8 mouse cellular contexts compared by ENCODE assay signal in genomic region chr13:65278383-65279341, GRCm38 (mm10). TPM values are rescaled to one million over a fixed set of nuclear protein-coding genes. Genes with fewer than 3 reads are reported as not detected.
DNase-seq lines count a peak whose midpoint lies in the region; ATAC-seq lines count a peak whose summit lies in the region.

TSS of gene Zfp369 (plus strand) at chr13:65278814.

- DNase-seq in adipocyte (ENCODE audit: low spot score), result peak; percentile 91
- peak; percentile 94 for DNase-seq in embryo, embryonic 10 days (ENCODE audit: low spot score)
- DNase-seq in gastrocnemius, postnatal 10 days, result peak; percentile 93
- DNase-seq in induced T-regulatory cell, adult 2 months (ENCODE audit: low read depth), result peak; percentile 94
- DNase-seq in left cerebral cortex, adult 9 months (ENCODE audit: low spot score in 2 of 2), result peak; percentile 85 to 94
- peak; percentile 94 for DNase-seq in right cerebral cortex, postnatal 14 days
- DNase-seq in urinary bladder, postnatal 36 days (ENCODE audit: low spot score in 2 of 2), result peak; percentile 93 to 95

- peak; percentile 89 for ATAC-seq in megakaryocyte progenitor cell, adult 5-6 weeks (replicated peaks; ENCODE audit: poor library complexity)

RNA-seq across cellular contexts. Expression of gene Zfp369, which starts in this region (rescaled TPM):
- total RNA-seq in gastrocnemius, postnatal 10 days (2021), result 10 to 100 TPM in 1 of 2 experiments, 1 to 10 TPM in 1; 9.2 to 12.7 TPM
- total RNA-seq in megakaryocyte progenitor cell, adult 5-6 weeks (2015), result 29.4 and 32.7 TPM in 2 replicates
- 45.5 and 53.2 TPM in 2 replicates for total RNA-seq in megakaryocyte progenitor cell, adult 5-6 weeks (2017)

Comparison
In these comparisons a context has a peak if more than half of its experiments do, and no peak if none do; other contexts are left out.
1. Peak in every context shown above with its lines: DNase-seq and ATAC-seq.